Mouse (Mus musculus): ENCODE results near the gene Epop. TPM values are rescaled to one million over a fixed set of nuclear protein-coding genes. Genes with fewer than 3 reads are reported as not detected.

Epop gene
- polyA plus RNA-seq, 1 experiment from 2014 or later = 4.3 TPM

GRCm38 (mm10) chr11:97627556-97628302, 1.8 kb downstream of the Epop start:
- Histone ChIP-seq H3K9me3 (replicated peaks) (no peaks in the 10 kb centered on the region), H3K4me2 (replicated peaks) (peak overlapping the region; percentile 96), H3K36me3 (no peaks in the 10 kb centered on the region), H3K27me3 (peaks cover 85% of the 10 kb centered on the region), H3K9ac (no peak overlapping the region), H3K4me1 (peaks cover 39% of the 10 kb centered on the region), H3K27ac (replicated peaks) (no peak overlapping the region), H3K4me3 (replicated peaks) (peak overlapping the region; percentile 71)
- no peak for ATAC-seq (ENCODE audit: insufficient number of reproducible peaks, low FRiP score, low TSS enrichment, low read depth)
- 9% methylated on average over 30 of the region's 30 CpGs for WGBS

GRCm38 (mm10) chr11:97626850-97627249, 2.7 kb downstream of the Epop start:
- Histone ChIP-seq H3K4me2 (replicated peaks) (no peak overlapping the region), H3K4me3 (replicated peaks) (no peak overlapping the region)

GRCm38 (mm10) chr11:97626431-97626830, 3.1 kb downstream of the Epop start:
- no peak overlapping the region for H3K4me2 ChIP-seq (replicated peaks)
- ATAC-seq (ENCODE audit: insufficient number of reproducible peaks, low FRiP score, low TSS enrichment, low read depth) = no peak
- H3K9ac ChIP-seq = no peak overlapping the region
- H3K36me3 ChIP-seq = no peaks in the 10 kb centered on the region
- H3K4me3 ChIP-seq (replicated peaks) = no peak overlapping the region
- peaks cover 39% of the 10 kb centered on the region for H3K4me1 ChIP-seq
- no peaks in the 10 kb centered on the region for H3K9me3 ChIP-seq (replicated peaks)
- peaks cover 80% of the 10 kb centered on the region for H3K27me3 ChIP-seq
- 15% methylated on average over 13 of the region's 13 CpGs for WGBS
- no peak overlapping the region for H3K27ac ChIP-seq (replicated peaks)

More at GRCm38 (mm10) chr11:97626850-97627249, 2.7 kb downstream of the Epop start:
- ATAC-seq (ENCODE audit: insufficient number of reproducible peaks, low FRiP score, low TSS enrichment, low read depth) = no peak
- H3K9me3 ChIP-seq (replicated peaks) = no peaks in the 10 kb centered on the region
- no peaks in the 10 kb centered on the region for H3K36me3 ChIP-seq
- no peak overlapping the region for H3K27ac ChIP-seq (replicated peaks)
- peaks cover 39% of the 10 kb centered on the region for H3K4me1 ChIP-seq
- H3K9ac ChIP-seq = no peak overlapping the region
- WGBS = 15% methylated on average over 10 of the region's 10 CpGs
- H3K27me3 ChIP-seq = peaks cover 84% of the 10 kb centered on the region

GRCm38 (mm10) chr11:97625551-97625950, 4.0 kb downstream of the Epop start:
- no peak overlapping the region for H3K4me2 ChIP-seq (replicated peaks)
- H3K36me3 ChIP-seq = no peaks in the 10 kb centered on the region
- no peak overlapping the region for H3K9ac ChIP-seq
- no peak for ATAC-seq (ENCODE audit: insufficient number of reproducible peaks, low FRiP score, low TSS enrichment, low read depth)
- no peak overlapping the region for H3K27ac ChIP-seq (replicated peaks)
- WGBS = 63% methylated on average over 5 of the region's 5 CpGs
- H3K9me3 ChIP-seq (replicated peaks) = no peaks in the 10 kb centered on the region
- no peak overlapping the region for H3K4me3 ChIP-seq (replicated peaks)
- H3K4me1 ChIP-seq = peaks cover 39% of the 10 kb centered on the region
- peaks cover 71% of the 10 kb centered on the region for H3K27me3 ChIP-seq

GRCm38 (mm10) chr11:97623166-97623565, 6.3 kb downstream of the Epop start:
- ATAC-seq (ENCODE audit: insufficient number of reproducible peaks, low FRiP score, low TSS enrichment, low read depth) = no peak
- H3K27me3 ChIP-seq = peaks cover 53% of the 10 kb centered on the region
- WGBS = 50% methylated on average over 9 of the region's 9 CpGs

GRCm38 (mm10) chr11:97622440-97622839, 7.1 kb downstream of the Epop start:
- no peak overlapping the region for H3K9ac ChIP-seq
- 2% methylated on average over 6 of the region's 6 CpGs for WGBS
- no peak overlapping the region for H3K4me3 ChIP-seq (replicated peaks)
- no peak for ATAC-seq (ENCODE audit: insufficient number of reproducible peaks, low FRiP score, low TSS enrichment, low read depth)
- no peaks in the 10 kb centered on the region for H3K36me3 ChIP-seq
- H3K27ac ChIP-seq (replicated peaks) = no peak overlapping the region
- no peaks in the 10 kb centered on the region for H3K9me3 ChIP-seq (replicated peaks)
- H3K27me3 ChIP-seq = peaks cover 49% of the 10 kb centered on the region
- H3K4me2 ChIP-seq (replicated peaks) = no peak overlapping the region
- H3K4me1 ChIP-seq = peaks cover 11% of the 10 kb centered on the region

More at GRCm38 (mm10) chr11:97623166-97623565, 6.3 kb downstream of the Epop start:
- peaks cover 18% of the 10 kb centered on the region for H3K4me1 ChIP-seq
- no peak overlapping the region for H3K4me2 ChIP-seq (replicated peaks)
- H3K27ac ChIP-seq (replicated peaks) = no peak overlapping the region
- no peaks in the 10 kb centered on the region for H3K9me3 ChIP-seq (replicated peaks)
- H3K9ac ChIP-seq = no peak overlapping the region
- no peaks in the 10 kb centered on the region for H3K36me3 ChIP-seq
- H3K4me3 ChIP-seq (replicated peaks) = no peak overlapping the region

DNA sequence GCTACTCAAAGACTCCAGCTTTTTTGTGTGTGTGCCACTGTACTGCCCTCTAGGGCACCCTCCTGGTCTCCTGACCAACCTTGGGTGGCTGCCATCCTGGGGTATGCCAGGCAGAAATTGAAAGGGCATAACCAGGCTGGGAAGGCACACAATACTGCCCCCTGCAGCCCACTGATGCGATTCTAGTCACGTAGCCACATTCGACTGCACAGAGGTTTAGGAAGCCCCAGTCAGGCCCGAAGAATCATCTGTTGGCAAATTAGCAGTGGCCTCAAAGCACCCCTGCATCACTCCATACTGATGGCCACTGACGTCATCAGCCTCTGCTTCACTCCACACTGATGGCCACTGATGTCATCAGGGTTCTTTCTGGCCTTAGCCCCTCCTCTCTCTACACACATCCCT, 10.1 kb downstream of the Epop start:
- Histone ChIP-seq H3K4me1 (no peaks in the 10 kb centered on the region), H3K27ac (replicated peaks) (no peak overlapping the region), H3K36me3 (no peaks in the 10 kb centered on the region), H3K9me3 (replicated peaks) (no peaks in the 10 kb centered on the region), H3K4me3 (replicated peaks) (no peak overlapping the region), H3K9ac (no peak overlapping the region), H3K4me2 (replicated peaks) (no peak overlapping the region), H3K27me3 (peaks cover 32% of the 10 kb centered on the region)
- 41% methylated on average over 5 of the region's 5 CpGs for WGBS
- ATAC-seq (ENCODE audit: insufficient number of reproducible peaks, low FRiP score, low TSS enrichment, low read depth) = no peak; the same call in 1 of the 2 replicates

DNA sequence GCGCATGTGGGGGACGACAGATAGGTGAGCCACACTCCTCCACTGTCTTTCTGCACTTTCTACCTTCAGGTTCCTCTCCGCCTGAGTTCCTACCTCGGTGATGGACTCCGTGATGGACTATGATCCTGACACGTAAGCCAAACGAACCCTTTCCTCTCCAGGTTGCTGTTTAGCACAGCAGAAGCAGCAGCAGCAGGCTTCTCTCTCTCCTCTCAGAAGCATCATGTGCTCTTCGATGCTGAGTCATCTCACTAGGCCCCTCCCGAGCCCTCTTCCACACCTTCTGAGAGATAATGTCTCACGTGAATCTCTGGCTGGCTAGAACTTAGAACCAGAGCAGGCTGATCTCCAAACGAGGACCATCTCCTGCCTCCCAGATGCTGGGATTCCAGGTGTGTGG, 11.1 kb downstream of the Epop start:
- H3K4me3 ChIP-seq (replicated peaks) = no peak overlapping the region
- H3K4me2 ChIP-seq (replicated peaks) = no peak overlapping the region
- 56% methylated on average over 11 of the region's 11 CpGs for WGBS
- ATAC-seq (ENCODE audit: insufficient number of reproducible peaks, low FRiP score, low TSS enrichment, low read depth) = no peak
- H3K9me3 ChIP-seq (replicated peaks) = no peaks in the 10 kb centered on the region
- H3K36me3 ChIP-seq = no peaks in the 10 kb centered on the region
- no peak overlapping the region for H3K27ac ChIP-seq (replicated peaks)
- H3K9ac ChIP-seq = no peak overlapping the region
- peaks cover 23% of the 10 kb centered on the region; the same call in 1 of the 2 replicates for H3K27me3 ChIP-seq
- H3K4me1 ChIP-seq = no peaks in the 10 kb centered on the region

GRCm38 (mm10) chr11:97615276-97615675, 14.2 kb downstream of the Epop start:
- Histone ChIP-seq H3K27me3 (peaks cover 20% of the 10 kb centered on the region; the same call in 1 of the 2 replicates), H3K36me3 (no peaks in the 10 kb centered on the region), H3K9ac (no peak overlapping the region), H3K4me2 (replicated peaks) (no peak overlapping the region), H3K4me3 (replicated peaks) (no peak overlapping the region), H3K4me1 (no peaks in the 10 kb centered on the region), H3K9me3 (replicated peaks) (no peaks in the 10 kb centered on the region), H3K27ac (replicated peaks) (no peak overlapping the region)
- WGBS = 59% methylated on average over 4 of the region's 4 CpGs
- ATAC-seq (ENCODE audit: insufficient number of reproducible peaks, low FRiP score, low TSS enrichment, low read depth) = no peak

GRCm38 (mm10) chr11:97611076-97611475, 18.4 kb downstream of the Epop start:
- H3K4me2 ChIP-seq (replicated peaks) = no peak overlapping the region
- H3K9me3 ChIP-seq (replicated peaks) = no peaks in the 10 kb centered on the region
- WGBS = 71% methylated on average over 8 of the region's 8 CpGs
- no peaks in the 10 kb centered on the region for H3K36me3 ChIP-seq
- no peak overlapping the region for H3K9ac ChIP-seq
- no peak overlapping the region for H3K27ac ChIP-seq (replicated peaks)
- H3K27me3 ChIP-seq = peaks cover 7% of the 10 kb centered on the region
- ATAC-seq (ENCODE audit: insufficient number of reproducible peaks, low FRiP score, low TSS enrichment, low read depth) = no peak
- no peak overlapping the region for H3K4me3 ChIP-seq (replicated peaks)
- no peaks in the 10 kb centered on the region for H3K4me1 ChIP-seq

DNA sequence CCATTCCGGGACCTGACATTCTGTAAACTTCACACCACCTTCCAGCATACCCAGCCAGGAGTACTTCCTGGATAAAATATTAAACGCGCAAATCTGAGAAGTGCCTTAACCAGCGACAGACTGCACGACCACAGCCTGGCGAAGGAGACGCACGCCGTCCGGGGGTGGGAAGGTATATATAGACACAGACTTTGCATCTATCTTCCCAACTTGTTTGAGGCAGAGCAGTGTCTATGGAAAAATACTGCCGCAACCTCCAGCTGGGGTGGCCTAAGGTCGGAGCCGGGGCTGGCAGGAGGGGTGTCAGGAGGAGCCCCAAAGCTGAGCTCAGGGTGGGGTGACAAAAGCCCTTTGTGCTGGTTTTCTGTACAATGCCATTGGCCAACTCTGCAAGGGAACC, 19.8 kb downstream of the Epop start:
- H3K27ac ChIP-seq (replicated peaks) = no peak overlapping the region
- H3K36me3 ChIP-seq = no peaks in the 10 kb centered on the region
- H3K9ac ChIP-seq = no peak overlapping the region
- no peak overlapping the region for H3K4me2 ChIP-seq (replicated peaks)
- no peak overlapping the region for H3K4me3 ChIP-seq (replicated peaks)
- ATAC-seq (ENCODE audit: insufficient number of reproducible peaks, low FRiP score, low TSS enrichment, low read depth) = no peak
- WGBS = 79% methylated on average over 13 of the region's 13 CpGs
- H3K9me3 ChIP-seq (replicated peaks) = no peaks in the 10 kb centered on the region
- H3K4me1 ChIP-seq = no peaks in the 10 kb centered on the region
- peaks cover 5% of the 10 kb centered on the region for H3K27me3 ChIP-seq

GRCm38 (mm10) chr11:97608933-97609332, 20.6 kb downstream of the Epop start:
- ATAC-seq (ENCODE audit: insufficient number of reproducible peaks, low FRiP score, low TSS enrichment, low read depth) = no peak
- H3K9ac ChIP-seq = no peak overlapping the region
- no peak overlapping the region for H3K27ac ChIP-seq (replicated peaks)
- no peaks in the 10 kb centered on the region for H3K36me3 ChIP-seq
- no peaks in the 10 kb centered on the region for H3K9me3 ChIP-seq (replicated peaks)
- no peak overlapping the region for H3K4me3 ChIP-seq (replicated peaks)
- no peaks in the 10 kb centered on the region for H3K4me1 ChIP-seq
- no peak overlapping the region for H3K4me2 ChIP-seq (replicated peaks)
- WGBS = 32% methylated on average over 4 of the region's 4 CpGs
- H3K27me3 ChIP-seq = peaks cover 5% of the 10 kb centered on the region

All from embryonic facial prominence, embryonic 15.5 days (tissue).